Mouse (Mus musculus) G1E (cell line): ENCODE data around the gene Klhdc8b.

Experiments used
- CTCF ChIP-seq: IDR thresholded peaks from 2 replicates; pipeline ENCODE4 v1.5.1; 2012; ENCODE audit warnings: low read depth, low read length, inconsistent platforms, mixed read lengths
- GATA1 ChIP-seq: IDR thresholded peaks from 2 replicates; pipeline ENCODE4 v1.6.1; 2012; ENCODE audit warnings: borderline replicate concordance, low read length, inconsistent platforms, mixed read lengths
- POLR2AphosphoS5 ChIP-seq: IDR thresholded peaks from 2 replicates; pipeline ENCODE4 v1.6.1; 2012; ENCODE audit warnings: low read depth, low read length, inconsistent platforms; ENCODE audit not compliant: insufficient replicate concordance
- TAL1 ChIP-seq: conservative IDR thresholded peaks from 2 replicates; pipeline ENCODE4 v1.6.1; 2012; ENCODE audit warnings: low read depth, low read length, inconsistent platforms, mixed read lengths

DNA sequence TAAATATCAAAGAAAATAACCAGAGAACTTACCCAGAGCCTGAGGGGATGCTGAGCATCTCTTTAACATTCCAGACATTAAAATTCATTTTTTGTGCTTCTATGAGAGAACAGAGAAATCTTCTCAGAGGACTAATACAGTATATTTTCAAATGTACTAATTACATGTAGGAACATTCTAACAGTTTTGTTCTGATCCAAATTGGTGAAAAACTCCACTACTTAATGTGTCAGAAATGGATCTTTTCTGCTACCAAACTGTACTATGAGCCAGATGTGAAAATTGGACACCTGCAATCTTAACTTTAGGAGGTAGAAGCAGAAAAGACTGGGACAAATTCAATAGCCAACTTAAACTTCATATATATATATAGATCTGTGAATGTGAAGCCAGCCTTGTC lies 33.0 kb downstream of the Klhdc8b start, which contains the start of gene Ccdc36:
- TF ChIP-seq GATA1, result no peak
- no peak for TF ChIP-seq TAL1
- TF ChIP-seq CTCF, result no peak
- TF ChIP-seq POLR2AphosphoS5, result no peak
